Mouse (Mus musculus): ENCODE results near the gene Krtap5-4.
A peak's percentile ranks its signal among the peaks of the same experiment; 100 is the strongest.
"Not testable (repeated sequence)": the region's sequence is repeated elsewhere in the genome, so short reads cannot be mapped to it uniquely, and the experiment has no call there.

Krtap5-4 gene

DNA sequence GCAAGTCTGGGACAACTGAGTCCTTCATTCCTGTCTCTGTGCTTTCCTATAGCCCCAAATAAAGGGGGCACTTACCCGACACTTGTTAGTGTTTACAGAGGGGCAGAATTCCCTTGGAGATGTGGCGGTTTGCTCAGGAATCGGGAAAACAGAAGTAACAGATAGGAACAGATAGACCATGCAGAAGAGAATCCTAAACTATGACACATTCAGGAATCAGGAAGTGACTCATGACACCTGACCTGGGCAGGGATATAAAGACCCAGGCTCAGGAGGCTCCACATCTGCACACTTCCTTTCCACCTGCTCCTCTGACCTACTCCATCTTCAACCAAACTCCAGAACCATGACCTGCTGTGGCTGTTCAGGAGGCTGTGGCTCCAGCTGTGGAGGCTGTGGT, at the start of gene Krtap5-4:
Gene Krtap5-4 (plus strand): TSS at position 301 of the 400 bp plus-strand sequence.
- DNase-seq, result no peak

GRCm38 (mm10) chr7:142255517-142255916, 47.8 kb upstream of the Krtap5-4 start:
- DNase-seq, result peak; percentile 16 to 68

DNA sequence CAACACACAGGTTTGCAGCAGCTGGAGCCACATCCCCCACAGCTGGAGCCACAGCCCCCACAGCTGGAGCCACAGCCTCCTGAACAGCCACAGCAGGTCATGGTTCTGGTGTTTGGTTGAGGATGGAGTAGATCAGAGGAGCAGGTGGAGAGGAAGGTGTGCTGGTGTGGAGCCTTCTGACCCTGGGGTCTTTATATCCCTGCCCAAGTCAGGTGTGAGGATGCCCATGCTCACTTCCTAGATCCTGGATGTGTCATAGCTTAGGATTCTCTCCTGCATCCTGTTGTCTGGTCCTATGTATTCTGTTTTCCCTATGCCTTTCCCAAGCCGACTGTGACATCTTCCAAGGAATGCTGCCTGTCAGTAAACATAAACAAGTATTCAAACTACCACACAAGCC, 45.1 kb upstream of the Krtap5-4 start, which contains the start of gene Gm2431:
Gene Gm2431 (minus strand): TSS at position 101 of the 400 bp plus-strand sequence.
- DNase-seq, result not testable (repeated sequence)

DNA sequence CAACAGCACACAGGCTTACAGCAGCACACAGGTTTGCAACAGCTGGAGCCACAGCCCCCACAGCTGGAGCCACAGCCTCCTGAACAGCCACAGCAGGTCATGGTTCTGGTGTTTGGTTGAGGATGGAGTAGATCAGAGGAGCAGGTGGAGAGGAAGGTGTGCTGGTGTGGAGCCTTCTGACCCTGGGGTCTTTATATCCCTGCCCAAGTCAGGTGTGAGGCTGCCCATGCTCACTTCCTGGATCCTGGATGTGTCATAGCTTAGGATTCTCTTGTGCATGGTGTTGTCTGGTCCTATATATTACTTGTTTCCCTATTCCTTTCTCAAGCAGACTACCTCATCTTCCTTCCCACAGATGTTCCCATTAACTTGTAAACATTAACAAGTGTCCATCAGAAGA, 29.1 kb upstream of the Krtap5-4 start, which contains the start of gene Gm4559:
Gene Gm4559 (minus strand): TSS at position 101 of the 400 bp plus-strand sequence.
- DNase-seq, result not testable (repeated sequence)

DNA sequence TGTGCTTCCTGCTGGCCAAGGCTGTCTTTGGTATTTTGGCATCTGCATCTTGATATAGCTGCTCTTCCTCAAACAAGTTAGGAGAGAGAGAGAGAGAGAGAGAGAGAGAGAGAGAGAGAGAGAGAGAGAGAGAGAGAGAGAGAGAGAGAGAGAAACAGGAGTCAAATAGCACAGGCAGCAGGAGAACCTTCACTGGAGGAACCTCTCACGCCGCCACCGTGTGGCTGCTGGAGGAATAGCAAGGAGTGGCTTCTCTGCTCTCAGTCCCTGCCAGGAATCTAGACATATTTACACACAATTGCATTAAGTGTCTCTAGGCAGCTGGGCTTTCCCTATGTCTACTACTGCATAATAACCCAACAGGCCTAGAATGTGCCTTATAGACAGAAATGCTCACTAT, 25.2 kb upstream of the Krtap5-4 start:
- DNase-seq, result peak; percentile 37 to 89

GRCm38 (mm10) chr7:142279291-142279690, 24.1 kb upstream of the Krtap5-4 start:
- not testable (repeated sequence) for DNase-seq

DNA sequence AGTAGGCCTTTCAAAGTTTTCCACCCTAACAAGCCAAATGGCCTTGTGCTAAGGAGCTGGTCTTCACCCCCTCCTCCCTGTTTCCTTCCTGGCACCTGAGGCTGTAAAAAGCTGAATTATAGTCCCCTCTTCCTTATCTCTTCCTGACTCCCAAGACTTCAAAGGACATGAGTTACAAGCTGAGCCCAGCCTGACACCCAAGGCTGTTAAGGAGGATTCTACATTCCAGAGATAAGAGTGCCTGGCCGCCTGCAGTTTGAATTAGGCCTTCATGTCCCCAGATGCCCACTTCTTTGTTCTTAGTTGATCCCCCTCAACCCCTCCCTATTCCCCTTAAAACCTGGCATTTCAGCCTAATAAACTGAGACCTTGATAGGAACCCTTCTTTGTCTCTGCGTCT, 20.5 kb upstream of the Krtap5-4 start:
- peak in 1 of 2 experiments; percentile 6 for DNase-seq

GRCm38 (mm10) chr7:142284023-142284591, 19.2 kb upstream of the Krtap5-4 start:
- peak; percentile 49 to 75 for DNase-seq

DNA sequence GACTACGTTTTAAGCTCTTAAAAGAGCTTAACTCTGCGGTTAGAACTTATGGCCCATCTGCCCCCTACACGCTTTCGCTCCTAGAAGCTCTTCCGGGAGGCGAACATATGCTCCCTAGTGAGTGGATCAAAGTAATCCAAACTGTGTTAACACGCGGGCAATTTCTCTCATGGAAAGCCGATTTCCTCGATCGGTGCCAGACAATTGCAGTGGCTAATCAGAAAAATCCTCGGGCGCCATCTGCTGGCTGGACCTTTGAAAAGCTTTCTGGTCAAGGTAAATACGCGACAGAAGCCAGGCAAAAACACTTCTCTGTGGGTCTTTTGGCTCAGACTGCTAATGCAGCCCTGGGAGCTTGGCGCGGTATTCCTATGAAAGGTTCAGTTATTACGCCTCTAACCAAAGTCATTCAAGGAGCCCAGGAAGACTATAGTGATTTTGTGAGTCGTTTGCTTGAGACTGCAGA, 18.7 kb upstream of the Krtap5-4 start:
- DNase-seq, result peak; percentile 93 to 97

DNA sequence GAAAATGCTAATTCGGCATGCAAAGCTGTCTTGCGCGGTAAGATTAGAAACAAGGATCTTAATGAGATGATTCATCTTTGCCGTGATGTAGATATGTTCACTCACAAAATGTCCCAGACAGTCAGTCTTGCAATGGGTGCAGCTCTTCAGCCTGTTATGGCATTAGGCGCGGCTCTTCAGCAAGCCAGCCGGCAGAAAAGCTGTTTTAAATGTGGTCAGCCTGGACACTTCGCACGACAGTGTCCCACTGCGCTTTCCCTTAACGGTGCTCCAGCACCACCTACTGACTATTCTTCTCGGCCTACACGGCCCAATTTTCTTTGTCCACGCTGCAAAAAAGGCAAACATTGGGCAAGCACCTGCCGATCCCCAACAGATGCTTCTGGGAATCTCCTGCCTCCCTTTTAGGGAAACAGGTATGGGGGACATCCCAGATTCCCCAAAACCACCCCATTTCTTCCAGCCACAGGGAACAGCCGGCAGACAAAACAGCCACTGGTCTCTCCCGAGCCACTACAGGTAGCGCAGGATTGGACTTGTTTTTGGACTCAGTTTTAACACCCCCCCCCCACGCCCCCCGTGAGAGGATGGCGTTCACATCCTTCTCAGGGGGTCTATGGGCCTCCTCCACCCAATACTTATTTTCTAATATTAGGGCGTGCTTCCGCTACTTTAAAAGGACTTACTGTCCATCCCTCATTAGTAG, 18.1 kb upstream of the Krtap5-4 start:
- DNase-seq, result peak; percentile 27 to 62

DNA sequence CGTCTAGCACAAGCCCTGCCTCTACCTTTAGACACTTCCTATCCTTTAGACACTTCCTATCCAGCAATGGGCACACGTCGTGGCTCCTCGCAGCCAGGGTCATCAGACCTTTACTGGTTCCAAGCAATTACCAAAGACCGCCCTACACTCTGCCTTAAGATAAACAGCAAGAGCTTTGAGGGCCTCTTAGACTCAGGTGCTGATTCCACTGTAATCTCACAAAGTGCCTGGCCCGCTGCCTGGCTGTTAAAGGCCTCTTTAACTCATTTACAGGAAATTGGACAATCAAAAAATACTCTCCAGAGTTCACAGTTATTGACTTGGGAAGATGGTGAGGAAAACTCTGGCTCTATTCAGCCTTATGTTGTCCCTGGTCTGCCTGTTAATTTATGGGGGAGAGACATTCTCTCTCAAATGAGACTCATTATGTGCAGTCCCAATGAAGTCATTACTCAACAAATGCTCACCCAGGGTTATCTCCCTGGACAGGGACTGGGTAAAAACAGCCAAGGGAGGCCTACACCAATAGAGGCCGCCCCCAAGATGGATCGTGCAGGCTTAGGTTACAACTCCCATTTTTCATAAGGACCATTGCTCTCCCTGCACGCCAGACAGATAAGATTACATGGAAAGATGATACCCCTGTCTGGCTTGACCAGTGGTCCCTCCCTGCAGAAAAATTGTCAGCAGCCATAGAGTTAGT, 17.3 kb upstream of the Krtap5-4 start:
- not testable (repeated sequence) for DNase-seq

- DNase-seq, result peak; percentile 12 to 70
Measured at GRCm38 (mm10) chr7:142293851-142294250, 9.5 kb upstream of the Krtap5-4 start.

DNA sequence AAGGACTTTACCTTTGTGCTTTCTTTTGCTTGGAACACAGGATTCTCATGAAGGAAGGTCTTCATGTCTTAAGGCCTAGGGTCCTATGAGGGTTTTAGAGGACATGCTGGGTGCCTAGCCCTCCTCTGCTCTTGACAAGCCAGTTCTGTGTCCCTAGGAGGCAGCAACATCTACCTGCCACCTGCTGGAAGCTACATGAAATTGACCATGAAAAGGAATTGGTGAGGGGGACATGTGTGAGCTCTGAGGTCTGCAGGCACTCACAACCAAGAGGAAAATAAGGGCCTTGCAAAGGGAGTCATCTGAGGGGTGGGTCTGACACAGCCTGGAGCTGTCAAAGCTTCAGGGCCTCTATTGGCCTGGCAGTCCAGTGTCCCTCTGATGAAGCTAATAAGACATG, 7.9 kb upstream of the Krtap5-4 start:
- DNase-seq, result no peak

- DNase-seq, result not testable (repeated sequence)
Measured at GRCm38 (mm10) chr7:142296108-142296507, 7.2 kb upstream of the Krtap5-4 start.

GRCm38 (mm10) chr7:142297018-142297417, 6.3 kb upstream of the Krtap5-4 start, which contains the start of gene Krtap5-1:
Gene Krtap5-1, minus strand, starts transcription at chr7:142297118.
- not testable (repeated sequence) for DNase-seq

GRCm38 (mm10) chr7:142303929-142304328, 580 bp downstream of the Krtap5-4 start:
- DNase-seq, result not testable (repeated sequence)

GRCm38 (mm10) chr7:142314600-142315285, 11.4 kb downstream of the Krtap5-4 start:
- DNase-seq, result no peak

DNA sequence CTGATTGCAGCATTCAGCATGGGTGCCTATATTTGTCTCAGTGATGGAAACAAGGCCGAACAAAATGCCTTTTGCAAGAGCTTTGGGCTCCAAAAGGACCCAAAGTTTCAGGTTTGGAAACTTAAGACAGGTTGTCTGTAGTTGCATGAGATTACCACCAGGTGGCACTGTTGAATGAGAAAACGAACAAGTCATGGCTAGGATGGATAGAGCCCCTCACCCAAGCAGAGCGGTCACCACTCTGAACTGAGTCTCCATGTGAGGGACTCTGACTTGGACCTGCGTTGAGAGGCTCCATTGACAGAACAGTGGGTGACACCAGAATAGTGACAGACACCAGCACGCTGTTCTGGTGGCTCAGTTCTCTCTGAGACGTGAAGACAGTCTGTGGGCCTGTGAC, 13.2 kb downstream of the Krtap5-4 start:
- DNase-seq, result peak; percentile 7 to 50

DNA sequence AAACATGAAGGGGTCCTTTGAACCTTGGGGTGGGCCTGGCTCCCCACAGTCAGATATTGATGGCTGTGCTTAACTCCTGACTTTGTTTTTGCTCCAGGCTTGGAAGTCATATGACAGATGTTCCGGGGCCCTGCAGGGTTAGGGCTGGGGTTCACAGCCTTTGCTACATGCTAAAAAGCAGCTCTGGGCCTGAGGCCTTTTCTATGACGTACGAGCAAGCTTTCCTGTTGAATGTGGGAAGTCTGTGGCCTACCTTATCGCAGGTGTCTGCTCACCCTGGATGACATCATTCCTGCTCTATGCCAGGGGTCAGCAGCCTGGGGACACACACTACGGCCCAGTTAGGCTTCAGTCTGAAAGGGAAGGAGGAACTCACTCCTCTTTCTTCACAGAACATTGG, 13.9 kb downstream of the Krtap5-4 start:
- DNase-seq, result no peak

DNA sequence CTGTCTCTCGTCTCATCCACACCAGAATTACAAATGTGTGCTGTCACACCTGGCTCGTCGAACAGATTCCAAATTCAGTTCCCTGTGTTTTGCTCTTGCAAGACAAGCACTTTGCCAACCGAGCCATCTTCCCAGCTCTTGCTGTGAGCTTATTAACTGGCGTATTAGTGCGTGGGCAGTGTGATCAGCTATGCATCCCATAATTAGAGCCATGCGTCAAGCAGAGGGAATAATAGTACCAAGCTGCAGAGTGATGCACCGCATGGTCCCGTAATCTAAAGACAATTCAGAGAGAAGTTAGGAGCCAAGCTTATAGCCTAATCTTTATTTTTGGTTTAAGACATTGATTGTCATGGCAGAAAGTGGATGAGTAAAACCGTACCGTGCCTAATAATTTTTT, 15.8 kb downstream of the Krtap5-4 start:
- no peak for DNase-seq

- DNase-seq, result peak; percentile 20 to 28
Measured at GRCm38 (mm10) chr7:142320906-142321305, 17.6 kb downstream of the Krtap5-4 start.

DNA sequence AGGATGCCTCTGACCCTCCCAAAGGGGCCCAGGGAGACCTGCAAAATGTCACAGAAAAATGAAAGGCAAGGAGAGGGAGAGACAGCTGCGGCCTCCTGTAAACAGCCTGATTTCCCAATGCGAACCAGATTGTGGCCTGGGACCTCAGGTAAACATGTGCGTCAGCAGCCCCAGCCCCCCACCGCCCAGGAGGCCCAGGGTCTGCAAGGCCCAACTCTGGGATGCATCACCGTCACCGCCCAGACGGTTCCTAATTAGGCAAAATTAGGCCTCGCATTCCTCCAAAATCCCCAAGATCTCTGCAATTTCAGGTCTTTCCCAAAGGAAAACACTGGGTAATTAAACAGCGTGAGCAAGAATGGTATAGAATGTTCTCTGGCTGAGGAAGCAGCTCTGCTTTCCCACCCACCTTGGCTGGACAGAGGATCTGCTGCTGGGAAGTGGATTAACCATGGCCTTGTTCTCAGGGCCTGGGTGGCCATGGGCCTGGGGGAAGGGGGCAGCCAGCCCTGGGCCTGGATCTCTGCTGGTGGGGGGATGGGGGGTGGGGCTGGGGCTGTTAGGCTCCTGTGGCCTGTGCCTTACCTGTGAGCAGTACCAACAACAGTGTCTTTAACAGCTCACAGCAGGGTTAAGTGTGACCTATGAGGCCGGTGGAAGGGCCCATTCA, 18.4 kb downstream of the Krtap5-4 start:
- not testable (repeated sequence) for DNase-seq
